Mouse (Mus musculus): ENCODE data around the gene 1700037H04Rik.

- TF ChIP-seq CTCF (IDR thresholded peaks at IDR 0.05; ENCODE audit: insufficient read depth, low read depth, low read length) (no peak), POLR2A (IDR thresholded peaks at IDR 0.05; ENCODE audit: insufficient read depth, low read depth, low read length) (no peak)
Observed at GRCm38 (mm10) chr2:131191005-131191390, 31.1 kb upstream of the 1700037H04Rik start.
